Mouse (Mus musculus) midbrain, embryonic 16.5 days (tissue): ENCODE results near the gene Efna1. TPM values are rescaled to one million over a fixed set of nuclear protein-coding genes. Genes with fewer than 3 reads are reported as not detected.

ENCODE experiments used
- ATAC-seq: fragments of 200-750 bp; cut with Nextera tagmentation; 2 replicates; pipeline ENCODE4 v1.8.0; 2017; ENCODE audit warnings: moderate TSS enrichment
- H3K27ac ChIP-seq: fragments of 300-500 bp; sonication (generic); 2 replicates; pipeline ENCODE4 v1.5.1; 2014; ENCODE audit warnings: mild to moderate bottlenecking, low read length, mixed read lengths
- H3K27me3 ChIP-seq: fragments of 300-500 bp; sonication (generic); 2 replicates; pipeline ENCODE4 v1.6.1; 2014; ENCODE audit warnings: low read depth, low read length, mixed read lengths; ENCODE audit not compliant: control insufficient read depth, insufficient read depth
- H3K36me3 ChIP-seq: fragments of 300-500 bp; sonication (generic); 2 replicates; pipeline ENCODE4 v1.6.1; 2014; ENCODE audit warnings: mild to moderate bottlenecking, low read length, moderate library complexity, mixed read lengths; ENCODE audit not compliant: control insufficient read depth, insufficient read depth
- H3K4me1 ChIP-seq: fragments of 300-500 bp; sonication (generic); 2 replicates; pipeline ENCODE4 v1.6.1; 2014; ENCODE audit warnings: mild to moderate bottlenecking, low read length, mixed read lengths; ENCODE audit not compliant: control insufficient read depth, insufficient read depth
- H3K4me2 ChIP-seq: fragments of 300-500 bp; sonication (generic); 2 replicates; pipeline ENCODE4 v1.6.1; 2014; ENCODE audit warnings: mild to moderate bottlenecking, low read length, mixed read lengths
- H3K4me3 ChIP-seq: fragments of 300-500 bp; sonication (generic); 2 replicates; pipeline ENCODE4 v1.5.1; 2014; ENCODE audit warnings: low read depth, mild to moderate bottlenecking, low read length, moderate library complexity, mixed read lengths
- H3K9ac ChIP-seq: fragments of 300-500 bp; sonication (generic); 2 replicates; pipeline ENCODE4 v1.6.1; 2014; ENCODE audit warnings: low read depth, low read length, mixed read lengths
- H3K9me3 ChIP-seq: fragments of 300-500 bp; sonication (generic); replicated peaks from 2 replicates; pipeline ENCODE4 v1.6.1; 2014; ENCODE audit warnings: mild to moderate bottlenecking, low read length, mixed read lengths; ENCODE audit not compliant: control insufficient read depth, poor library complexity, severe bottlenecking
- WGBS: fragments of 180-500 bp; shearing (Covaris S2); extraction: QIAGEN DNeasy Blood & Tissue Kit; methylation state at CpG from one replicate; pipeline ENCODE4 v1.1.7; 2014; 5-methylcytosine and 5-hydroxymethylcytosine counted together
- polyA plus RNA-seq: library from polyadenylated mRNA; unstranded; fragments of >200 nt; fragmentation: Nextera tagmentation; extraction: Ambion mirVana; gene quantifications from 2 replicates; pipeline ENCODE4 v1.2.1, GENCODE M21; 2015

Efna1 gene
- polyA plus RNA-seq, 1 experiment from 2014 or later = 6.8 TPM

DNA sequence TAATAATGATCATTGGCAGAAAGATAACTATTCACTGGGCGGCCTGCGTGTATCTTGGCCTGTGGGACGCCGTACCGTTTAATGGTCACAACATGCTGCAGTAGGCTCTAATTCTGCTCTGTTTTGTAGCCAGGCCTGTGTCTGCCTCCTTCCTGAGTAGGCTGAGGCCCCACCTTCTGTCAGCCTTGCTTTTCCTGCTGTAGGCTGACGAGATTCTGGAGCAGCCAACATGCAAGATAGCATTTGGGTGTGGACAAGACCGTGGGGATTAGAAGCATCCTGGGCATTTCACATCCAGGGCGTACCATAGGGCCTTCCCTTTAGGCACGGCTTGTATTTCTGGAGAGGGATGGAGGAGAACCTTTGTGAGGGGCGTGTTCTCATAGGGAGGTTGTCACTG is 18.5 kb downstream of the Efna1 start:
- Histone ChIP-seq H3K27ac (no peak overlapping the region), H3K4me1 (peaks cover 11% of the 10 kb centered on the region), H3K27me3 (no peaks in the 10 kb centered on the region), H3K4me2 (no peak overlapping the region), H3K9me3 (no peaks in the 10 kb centered on the region), H3K36me3 (no peaks in the 10 kb centered on the region), H3K9ac (no peak overlapping the region), H3K4me3 (no peak overlapping the region)
- WGBS = 76% methylated on average over 10 of the region's 10 CpGs
- no peak for ATAC-seq

DNA sequence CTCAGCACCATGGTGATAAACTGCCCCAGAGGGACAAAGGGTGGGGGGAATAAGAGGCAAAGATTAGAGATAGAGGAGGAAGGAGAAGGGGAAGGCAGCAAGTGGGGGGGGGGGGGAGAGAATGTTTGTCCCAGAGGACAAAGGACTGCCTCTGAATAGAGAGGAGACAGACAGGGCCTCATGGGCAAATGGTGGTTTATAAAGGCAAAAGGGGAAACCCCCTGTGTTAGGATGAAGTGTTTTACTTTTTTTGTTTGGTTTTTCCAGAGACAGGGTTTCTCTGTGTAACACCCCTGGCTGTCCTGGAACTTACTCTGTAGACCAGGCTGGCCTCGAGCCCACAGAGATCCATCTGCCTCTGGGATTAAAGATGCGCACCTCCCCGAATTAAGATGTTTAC is 20.7 kb downstream of the Efna1 start:
- 59% methylated on average over 3 of the region's 3 CpGs for WGBS

DNA sequence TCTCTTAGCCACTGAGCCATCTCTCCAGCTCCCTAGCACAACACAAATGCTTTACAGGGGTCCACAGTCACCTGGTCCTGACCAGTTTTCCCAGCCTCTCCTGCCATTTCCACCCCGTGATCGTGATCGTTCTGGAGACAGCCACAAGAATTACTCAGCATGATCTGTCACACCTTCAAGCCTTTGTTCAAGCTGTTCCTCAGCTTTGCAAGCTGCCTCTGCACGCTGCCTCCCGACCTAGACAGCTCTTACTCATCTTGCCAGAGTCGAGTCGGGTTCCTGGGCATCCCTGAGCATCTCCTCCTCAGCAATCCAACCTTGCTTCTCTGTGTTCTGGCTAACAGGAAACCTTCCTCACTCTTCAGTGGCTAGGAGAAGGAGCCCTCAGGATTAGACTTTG is 21.9 kb downstream of the Efna1 start, which contains the start of gene Dpm3:
Gene Dpm3, plus strand, starts transcription at position 283 of the 400 bp plus-strand sequence.
- ATAC-seq = no peak
- Histone ChIP-seq H3K4me1 (no peaks in the 10 kb centered on the region), H3K9ac (no peak within 1 kb of the TSS), H3K9me3 (no peaks in the 10 kb centered on the region), H3K27ac (no peak within 1 kb of the TSS), H3K4me3 (no peak within 1 kb of the TSS), H3K4me2 (no peak within 1 kb of the TSS), H3K27me3 (no peaks in the 10 kb centered on the region), H3K36me3 (no peaks in the 10 kb centered on the region)
- WGBS = 49% methylated on average over 7 of the region's 7 CpGs

More for the DNA sequence above, 20.7 kb downstream of the Efna1 start:
- no peak overlapping the region for H3K4me3 ChIP-seq
- no peak overlapping the region for H3K27ac ChIP-seq
- H3K27me3 ChIP-seq = no peaks in the 10 kb centered on the region
- no peaks in the 10 kb centered on the region for H3K36me3 ChIP-seq
- no peaks in the 10 kb centered on the region for H3K4me1 ChIP-seq
- no peak overlapping the region for H3K4me2 ChIP-seq
- H3K9me3 ChIP-seq = no peaks in the 10 kb centered on the region
- ATAC-seq = no peak
- H3K9ac ChIP-seq = no peak overlapping the region

GRCm38 (mm10) chr3:89256177-89256576 is 24.8 kb downstream of the Efna1 start:
- WGBS = 83% methylated on average over 5 of the region's 5 CpGs
- no peak for ATAC-seq
- no peak overlapping the region for H3K4me2 ChIP-seq

DNA sequence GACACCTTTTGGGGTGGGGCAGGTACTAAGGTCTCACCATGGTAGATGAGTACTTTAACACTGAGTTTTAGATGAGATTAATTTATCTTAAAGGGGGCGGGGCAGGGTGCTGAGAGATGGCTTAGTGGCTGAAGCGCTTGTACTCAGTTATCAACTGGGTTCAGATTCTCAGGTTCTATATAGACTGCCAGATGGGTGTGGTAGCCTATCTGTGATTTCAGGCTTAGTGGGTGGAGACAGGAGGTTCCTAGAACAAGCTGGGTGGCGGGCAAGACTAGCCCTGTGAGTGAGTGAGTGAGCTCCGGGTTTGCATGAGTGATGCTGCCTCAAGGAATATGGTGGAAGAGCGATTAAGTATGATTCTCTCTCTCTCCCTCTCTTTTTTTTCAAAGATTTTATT is 25.9 kb downstream of the Efna1 start:
- Histone ChIP-seq H3K4me3 (no peak overlapping the region), H3K27me3 (no peaks in the 10 kb centered on the region), H3K36me3 (no peaks in the 10 kb centered on the region), H3K27ac (no peak overlapping the region), H3K4me2 (no peak overlapping the region), H3K4me1 (peaks cover 2% of the 10 kb centered on the region; the same call in 1 of the 2 replicates), H3K9me3 (no peaks in the 10 kb centered on the region), H3K9ac (no peak overlapping the region)
- 90% methylated on average over 5 of the region's 5 CpGs for WGBS
- no peak for ATAC-seq

More at GRCm38 (mm10) chr3:89256177-89256576, 24.8 kb downstream of the Efna1 start:
- Histone ChIP-seq H3K27ac (no peak overlapping the region), H3K27me3 (no peaks in the 10 kb centered on the region), H3K9ac (no peak overlapping the region), H3K4me1 (peaks cover 2% of the 10 kb centered on the region; the same call in 1 of the 2 replicates), H3K9me3 (no peaks in the 10 kb centered on the region), H3K4me3 (no peak overlapping the region), H3K36me3 (no peaks in the 10 kb centered on the region)

GRCm38 (mm10) chr3:89251365-89251895 is 29.5 kb downstream of the Efna1 start:
- Histone ChIP-seq H3K4me3 (no peak overlapping the region), H3K4me2 (peak overlapping the region; percentile 4; the same call in 1 of the 2 replicates), H3K27me3 (no peaks in the 10 kb centered on the region), H3K9ac (no peak overlapping the region), H3K36me3 (peaks cover 2% of the 10 kb centered on the region; the same call in 1 of the 2 replicates), H3K27ac (no peak overlapping the region), H3K4me1 (peaks cover 12% of the 10 kb centered on the region), H3K9me3 (no peaks in the 10 kb centered on the region)
- WGBS = 6% methylated on average over 17 of the region's 17 CpGs
- no peak for ATAC-seq

- H3K4me1 ChIP-seq = peaks cover 12% of the 10 kb centered on the region
- H3K4me2 ChIP-seq = no peak overlapping the region
- H3K4me3 ChIP-seq = no peak overlapping the region
- H3K27ac ChIP-seq = no peak overlapping the region
- peaks cover 2% of the 10 kb centered on the region; the same call in 1 of the 2 replicates for H3K36me3 ChIP-seq
- H3K27me3 ChIP-seq = no peaks in the 10 kb centered on the region
- no peak overlapping the region for H3K9ac ChIP-seq
- H3K9me3 ChIP-seq = no peaks in the 10 kb centered on the region
- ATAC-seq = no peak
- WGBS = 23% methylated on average over 7 of the region's 7 CpGs
Measured at GRCm38 (mm10) chr3:89250435-89251040, 30.4 kb downstream of the Efna1 start.

DNA sequence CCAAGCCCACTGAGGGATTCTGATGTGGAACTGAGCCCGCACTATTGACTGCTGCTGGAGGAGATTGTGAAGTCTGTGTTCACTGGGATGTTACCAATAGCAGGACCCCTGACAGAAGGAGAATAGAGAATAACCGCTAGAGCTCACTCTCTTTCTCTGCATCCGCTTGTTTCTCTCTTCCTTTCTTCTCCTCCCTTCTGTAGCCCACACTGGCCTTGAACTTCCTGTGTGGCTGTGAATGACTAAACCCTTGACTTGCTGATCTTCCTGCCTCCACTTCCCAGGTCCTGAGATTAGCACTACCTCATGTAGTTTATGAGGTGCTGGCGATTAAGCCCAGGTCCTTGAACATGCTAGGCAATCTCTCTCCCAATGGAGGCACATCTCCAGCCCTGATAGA is 33.5 kb downstream of the Efna1 start:
- H3K4me3 ChIP-seq = no peak overlapping the region; the same call in 1 of the 2 replicates

More for the DNA sequence above, 33.5 kb downstream of the Efna1 start:
- peaks cover 2% of the 10 kb centered on the region; the same call in 1 of the 2 replicates for H3K36me3 ChIP-seq
- peak overlapping the region; percentile 86 for H3K4me2 ChIP-seq
- ATAC-seq = no peak
- no peak overlapping the region for H3K27ac ChIP-seq
- 91% methylated on average over 4 of the region's 4 CpGs for WGBS
- H3K9ac ChIP-seq = no peak overlapping the region
- no peaks in the 10 kb centered on the region for H3K27me3 ChIP-seq
- no peaks in the 10 kb centered on the region for H3K9me3 ChIP-seq
- H3K4me1 ChIP-seq = peaks cover 30% of the 10 kb centered on the region
